Mouse (Mus musculus) forebrain, postnatal 0 days (tissue): ENCODE results near the gene Upf1. TPM values are rescaled to one million over a fixed set of nuclear protein-coding genes. Genes with fewer than 3 reads are reported as not detected.

Source experiments
- ATAC-seq: fragments of 200-750 bp; cut with Nextera tagmentation; 2 replicates; pipeline ENCODE4 v1.8.0; 2017; ENCODE audit warnings: mild to moderate bottlenecking, moderate library complexity
- DNase-seq: peaks from one replicate; pipeline ENCODE4 v3.0.0-alpha.2; 2015
- H3K27ac ChIP-seq: fragments of 300-500 bp; sonication (generic); 2 replicates; pipeline ENCODE4 v1.5.1; 2014; ENCODE audit warnings: low read depth, mild to moderate bottlenecking, antibody characterized with exemption, low read length, moderate library complexity, mixed read lengths
- H3K27me3 ChIP-seq: fragments of 300-500 bp; sonication (generic); 2 replicates; pipeline ENCODE4 v1.6.1; 2014; ENCODE audit warnings: mild to moderate bottlenecking, low read length, mixed read lengths; ENCODE audit not compliant: insufficient read depth
- H3K36me3 ChIP-seq: fragments of 300-500 bp; sonication (generic); 2 replicates; pipeline ENCODE4 v1.6.1; 2014; ENCODE audit warnings: mild to moderate bottlenecking, moderate library complexity; ENCODE audit not compliant: insufficient read depth
- H3K4me1 ChIP-seq: fragments of 300-500 bp; sonication (generic); 2 replicates; pipeline ENCODE4 v1.6.1; 2014; ENCODE audit warnings: antibody characterized with exemption; ENCODE audit not compliant: insufficient read depth
- H3K4me2 ChIP-seq: fragments of 300-500 bp; sonication (generic); 2 replicates; pipeline ENCODE4 v1.6.1; 2014; ENCODE audit warnings: low read depth, mild to moderate bottlenecking, moderate library complexity
- H3K4me3 ChIP-seq: fragments of 300-500 bp; sonication (generic); 2 replicates; pipeline ENCODE4 v1.5.1; 2014; ENCODE audit warnings: low read depth, low read length, mixed read lengths
- H3K9ac ChIP-seq: fragments of 300-500 bp; sonication (generic); 2 replicates; pipeline ENCODE4 v1.6.1; 2014; ENCODE audit warnings: mild to moderate bottlenecking
- H3K9me3 ChIP-seq: fragments of 300-500 bp; sonication (generic); 2 replicates; pipeline ENCODE4 v1.6.1; 2016; ENCODE audit warnings: low read length
- CTCF ChIP-seq: sonication (generic); IDR thresholded peaks from 2 replicates; pipeline ENCODE4 v1.5.1; 2016; ENCODE audit warnings: antibody characterized with exemption, control low read depth, low read depth
- whole genome bisulfite sequencing: fragments of 180-500 bp; shearing (Covaris S2); extraction: QIAGEN DNeasy Blood & Tissue Kit; methylation state at CpG from one replicate; pipeline ENCODE4 v1.1.7; 2014; 5-methylcytosine and 5-hydroxymethylcytosine counted together
- polyA plus RNA-seq: library from polyadenylated mRNA; unstranded; fragments of >200 nt; fragmentation: Nextera tagmentation; extraction: Ambion mirVana; gene quantifications from 2 replicates; pipeline ENCODE4 v1.2.1, GENCODE M21; 2015
- total RNA-seq: library from RNA; depleted of rRNA; stranded (reverse); fragments of >200 nt; gene quantifications from 2 replicates; pipeline ENCODE4 v1.2.3, GENCODE M21; 2014

Gene Upf1
- total and polyA plus RNA-seq, 2 experiments from 2014 or later = 9.0 to 38.7 TPM

DNA sequence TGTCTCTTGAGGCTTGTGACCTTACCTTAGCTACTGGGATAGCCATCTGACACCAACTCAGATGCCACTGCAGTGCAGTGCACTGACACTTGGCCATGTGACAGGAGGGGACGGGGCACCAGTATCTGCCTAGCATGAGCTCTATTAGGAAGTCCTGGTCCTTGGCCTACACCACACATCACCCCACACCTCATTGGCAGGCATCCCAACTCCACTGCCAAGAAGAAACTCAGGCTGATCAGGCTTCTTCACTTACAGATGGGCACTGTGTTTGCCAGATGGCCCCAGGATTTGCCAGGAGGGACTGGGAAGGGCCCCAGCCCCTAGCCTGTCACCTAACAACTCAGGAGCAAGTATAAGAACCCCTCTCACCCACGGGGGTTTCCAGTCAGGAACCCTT is 39.7 kb downstream of the Upf1 start:
- H3K9me3 ChIP-seq = no peaks in the 10 kb centered on the region
- H3K4me1 ChIP-seq = peaks cover 16% of the 10 kb centered on the region
- H3K9ac ChIP-seq = no peak overlapping the region
- no peak for DNase-seq
- WGBS = 70% methylated on average over 2 of the region's 2 CpGs
- TF ChIP-seq CTCF = no peak
- peaks cover 50% of the 10 kb centered on the region for H3K36me3 ChIP-seq
- H3K4me3 ChIP-seq = no peak overlapping the region
- H3K27me3 ChIP-seq = no peaks in the 10 kb centered on the region
- H3K27ac ChIP-seq = no peak overlapping the region
- no peak overlapping the region for H3K4me2 ChIP-seq
- ATAC-seq = no peak

- Histone ChIP-seq H3K4me2 (no peak overlapping the region), H3K4me3 (no peak overlapping the region), H3K27ac (no peak overlapping the region), H3K4me1 (no peaks in the 10 kb centered on the region), H3K36me3 (peaks cover 84% of the 10 kb centered on the region), H3K27me3 (no peaks in the 10 kb centered on the region), H3K9ac (no peak overlapping the region), H3K9me3 (no peaks in the 10 kb centered on the region)
- peak; percentile 75 for TF ChIP-seq CTCF
- peak; percentile 21; the same call in 1 of the 2 replicates for ATAC-seq
- no peak for DNase-seq
- 21% methylated on average over 2 of the region's 2 CpGs for WGBS
Observed at GRCm38 (mm10) chr8:70309311-70309710, 43.8 kb downstream of the Upf1 start.

DNA sequence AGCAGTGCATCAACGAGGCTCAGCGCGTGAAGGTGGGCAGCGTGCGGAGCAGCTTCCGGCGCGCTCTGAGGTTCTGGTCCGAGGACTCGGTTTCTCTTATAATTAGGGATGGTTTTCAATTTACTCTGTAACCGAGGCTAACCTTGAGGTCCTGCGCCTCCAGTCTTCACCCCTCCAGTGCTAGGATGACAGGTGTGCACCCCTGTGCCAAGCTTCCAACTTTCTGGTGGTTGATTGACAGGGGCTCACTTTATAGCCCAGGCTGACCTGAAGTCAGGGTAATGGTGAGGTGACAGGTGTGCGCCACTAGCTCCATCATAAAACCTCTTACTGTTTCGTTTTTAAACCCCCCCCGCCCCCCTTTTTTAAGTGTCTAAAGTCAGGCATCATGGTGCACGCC is 50.2 kb downstream of the Upf1 start:
- no peaks in the 10 kb centered on the region for H3K27me3 ChIP-seq
- ATAC-seq (no peak), DNase-seq (no peak)
- 3% methylated on average over 16 of the region's 16 CpGs for WGBS
- peaks cover 13% of the 10 kb centered on the region for H3K4me1 ChIP-seq
- H3K9ac ChIP-seq = peak overlapping the region; percentile 70
- peaks cover 47% of the 10 kb centered on the region for H3K36me3 ChIP-seq
- peak overlapping the region; percentile 58 for H3K27ac ChIP-seq
- H3K4me3 ChIP-seq = peak overlapping the region; percentile 76
- no peak for TF ChIP-seq CTCF
- no peaks in the 10 kb centered on the region for H3K9me3 ChIP-seq
- peak overlapping the region; percentile 88 for H3K4me2 ChIP-seq

DNA sequence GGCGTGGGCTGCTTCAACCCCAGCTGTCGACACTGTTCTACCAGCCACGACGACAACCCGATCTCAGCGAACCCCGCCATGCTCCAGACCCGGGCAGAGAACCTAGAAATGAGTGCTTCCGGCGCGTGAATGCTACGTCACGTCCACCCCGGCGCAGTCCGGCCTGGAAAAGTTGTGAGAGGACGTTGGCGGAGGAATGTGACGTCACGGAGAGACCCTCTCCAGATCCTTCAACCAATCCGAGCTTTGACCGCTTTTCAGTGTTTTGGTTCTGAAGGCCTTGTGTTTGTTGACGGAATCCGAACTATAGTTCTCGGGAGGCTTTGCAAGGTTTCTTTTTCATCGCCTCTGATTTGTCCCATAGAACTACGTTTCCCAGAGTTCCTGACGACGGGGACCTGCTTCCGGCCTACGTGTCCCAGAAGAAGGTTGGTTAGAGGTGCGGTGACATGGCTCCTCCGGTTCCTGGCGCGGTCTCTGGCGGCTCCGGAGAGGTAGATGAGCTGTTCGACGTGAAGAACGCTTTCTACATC is 50.7 kb downstream of the Upf1 start, which contains the start of the genes Ddx49 and Cope:
Ddx49 (minus strand) TSS at position 132 of the 533 bp plus-strand sequence.
Cope (plus strand) TSS at position 161 of the 533 bp plus-strand sequence.
- peak within 1 kb of the TSS; percentile 88 for H3K4me2 ChIP-seq
- no peak for TF ChIP-seq CTCF
- H3K36me3 ChIP-seq = peaks cover 47% of the 10 kb centered on the region
- H3K4me1 ChIP-seq = peaks cover 13% of the 10 kb centered on the region
- peak within 1 kb of the TSS; percentile 76 for H3K4me3 ChIP-seq
- under 1% methylated on average over 40 of the region's 40 CpGs for WGBS
- peak within 1 kb of the TSS; percentile 58 for H3K27ac ChIP-seq
- DNase-seq (peak; percentile 97), ATAC-seq (peak; percentile 96)
- peak within 1 kb of the TSS; percentile 70 for H3K9ac ChIP-seq
- no peaks in the 10 kb centered on the region for H3K27me3 ChIP-seq
- H3K9me3 ChIP-seq = no peaks in the 10 kb centered on the region

DNA sequence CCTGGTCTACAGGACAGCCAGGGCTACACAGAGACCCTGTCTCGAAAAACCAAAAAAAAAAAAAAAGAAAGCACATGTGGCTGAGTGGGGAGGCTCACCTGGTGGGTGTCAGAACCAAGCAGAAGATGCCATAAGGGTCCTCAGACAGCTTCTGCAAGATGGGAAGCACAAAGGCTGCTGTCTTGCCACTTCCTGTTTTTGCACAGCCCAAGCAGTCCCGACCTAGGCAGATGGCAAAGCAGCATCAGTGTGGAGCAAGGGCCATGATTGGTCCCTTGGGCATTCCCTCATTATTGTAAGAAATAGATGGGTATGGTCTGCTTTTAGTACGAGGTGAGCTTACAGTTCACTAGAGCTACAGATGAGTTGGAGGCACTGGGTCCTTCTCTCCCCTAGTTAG is 52.2 kb downstream of the Upf1 start:
- no peak overlapping the region for H3K4me2 ChIP-seq
- no peaks in the 10 kb centered on the region for H3K9me3 ChIP-seq
- H3K36me3 ChIP-seq = peaks cover 47% of the 10 kb centered on the region
- no peak for ATAC-seq
- no peak overlapping the region for H3K27ac ChIP-seq
- TF ChIP-seq CTCF = no peak
- peaks cover 13% of the 10 kb centered on the region for H3K4me1 ChIP-seq
- H3K4me3 ChIP-seq = no peak overlapping the region
- no peak overlapping the region for H3K9ac ChIP-seq
- H3K27me3 ChIP-seq = no peaks in the 10 kb centered on the region
- 90% methylated on average over 3 of the region's 3 CpGs for WGBS
- DNase-seq = no peak

- Histone ChIP-seq H3K27ac (no peak overlapping the region), H3K36me3 (peaks cover 79% of the 10 kb centered on the region), H3K4me3 (no peak overlapping the region), H3K9ac (no peak overlapping the region), H3K9me3 (no peaks in the 10 kb centered on the region), H3K4me1 (no peaks in the 10 kb centered on the region), H3K27me3 (no peaks in the 10 kb centered on the region), H3K4me2 (no peak overlapping the region)
- no peak for TF ChIP-seq CTCF
- DNase-seq = no peak
- WGBS = 67% methylated on average over 5 of the region's 5 CpGs
- ATAC-seq = 0 out of 2 replicates have a peak, but pooled peaks have one; percentile 4
Observed at GRCm38 (mm10) chr8:70293988-70294405, 59.1 kb downstream of the Upf1 start.

DNA sequence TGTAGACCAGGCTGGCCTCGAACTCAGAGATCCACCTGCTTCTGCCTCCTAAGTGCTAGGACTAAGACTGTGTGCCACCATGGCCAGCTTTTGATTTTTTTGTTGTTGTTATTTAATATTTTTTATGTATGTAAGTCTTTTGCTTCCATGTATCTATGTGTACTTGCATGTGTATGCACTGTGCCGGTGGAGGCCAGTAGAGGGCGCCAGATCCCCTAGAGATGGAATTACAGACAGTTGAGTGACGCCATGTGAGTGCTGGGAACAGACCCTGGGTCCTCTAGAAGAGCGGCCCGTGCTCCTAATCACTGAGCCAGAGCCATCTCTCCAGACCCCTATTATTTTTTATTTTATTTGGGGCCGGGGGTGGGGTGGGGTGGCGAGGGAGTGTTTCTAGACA is 66.3 kb downstream of the Upf1 start:
- Histone ChIP-seq H3K4me3 (no peak overlapping the region), H3K36me3 (peaks cover 27% of the 10 kb centered on the region), H3K27ac (no peak overlapping the region), H3K4me2 (no peak overlapping the region), H3K27me3 (no peaks in the 10 kb centered on the region), H3K9me3 (no peaks in the 10 kb centered on the region), H3K4me1 (no peaks in the 10 kb centered on the region), H3K9ac (no peak overlapping the region)
- ATAC-seq (no peak), DNase-seq (no peak)
- peak; percentile 34 for TF ChIP-seq CTCF
- 90% methylated on average over 8 of the region's 8 CpGs for WGBS
